Mouse (Mus musculus) gastrocnemius, adult 2 months (tissue): ENCODE data around the gene Haus8. TPM values are rescaled to one million over a fixed set of nuclear protein-coding genes. Genes with fewer than 3 reads are reported as not detected.
"Not testable (repeated sequence)": the region's sequence is repeated elsewhere in the genome, so short reads cannot be mapped to it uniquely, and the experiment has no call there.

ENCODE experiments used
- DNase-seq: peaks from one replicate; pipeline ENCODE4 v3.0.0; 2022
- H3K27ac ChIP-seq: fragments of 200-600 bp; 2 replicates; pipeline ENCODE4 v1.8.1; 2022; ENCODE audit warnings: mild to moderate bottlenecking
- H3K4me3 ChIP-seq: fragments of 200-600 bp; 2 replicates; pipeline ENCODE4 v1.8.1; 2022; ENCODE audit warnings: mild to moderate bottlenecking, moderate library complexity
- CTCF ChIP-seq: fragments of 200-600 bp; IDR thresholded peaks from 2 replicates; pipeline ENCODE4 v1.8.1; 2022; ENCODE audit warnings: antibody characterized with exemption, mild to moderate bottlenecking, moderate library complexity
- intact Hi-C: fragments of 180-260 bp; cut with DNase I; formaldehyde crosslinking; loops from one replicate; pipeline ENCODE4 v1.15.1; 2025
- long read RNA-seq, 2 experiments: library from polyadenylated mRNA; stranded (forward); transcript quantifications; one replicate each; pipeline ENCODE4 v2.0.0; 2021
- total RNA-seq, 2 experiments: library from RNA; stranded (reverse); gene quantifications; 2 replicates each; pipeline ENCODE4 v1.2.3; 2021

The Haus8 gene
- total RNA-seq = 1 to 10 TPM; 5.5 to 7.9 TPM
- long read RNA-seq, experiment 1, transcript Haus8-201 (11 exons, 2,013 nt) = major isoform, 6 of 8 reads
- long read RNA-seq, experiment 1, partial matches to known transcripts = 1 of 8 reads
- long read RNA-seq, experiment 1, other reads (novel, unspliced or antisense) = 0 of 8 reads
- long read RNA-seq, experiment 2, partial matches to known transcripts = 0 of 2 reads
- long read RNA-seq, experiment 2, other reads (novel, unspliced or antisense) = 0 of 2 reads

GRCm38 (mm10) chr8:71272286-71273150, at the start of gene Haus8, which contains the start of gene Myo9b:
Gene Haus8, minus strand, starts transcription at chr8:71272934.
Gene Myo9b, plus strand, starts transcription at chr8:71272714.
- intact Hi-C loops = loop anchor here (2.0 to 5.0 kb wide), 2 partner anchors 40 to 94 kb away; partner anchors contain the start of gene Use1
- TF ChIP-seq CTCF = peak; percentile 72
- Histone ChIP-seq H3K27ac (peak within 1 kb of the TSS; percentile 92), H3K4me3 (peak within 1 kb of the TSS; percentile 81)
- peak; percentile 98 for DNase-seq

- DNase-seq, H3K4me3 ChIP-seq, intact Hi-C loops, H3K27ac ChIP-seq: not testable (repeated sequence)
Observed at GRCm38 (mm10) chr8:71319760-71320159, 47.0 kb upstream of the Haus8 start.

GRCm38 (mm10) chr8:71318610-71319009, 45.9 kb upstream of the Haus8 start:
- intact Hi-C loops, DNase-seq, H3K4me3 ChIP-seq, H3K27ac ChIP-seq: not testable (repeated sequence)

GRCm38 (mm10) chr8:71316486-71317031, 43.8 kb upstream of the Haus8 start:
- H3K27ac ChIP-seq = peak overlapping the region; percentile 83
- no peak overlapping the region for H3K4me3 ChIP-seq
- no peak for DNase-seq
- TF ChIP-seq CTCF = no peak
- intact Hi-C loops = no loop called here

- Histone ChIP-seq H3K27ac (peak overlapping the region; percentile 83), H3K4me3 (no peak overlapping the region)
- intact Hi-C loops = no loop called here
- no peak for DNase-seq
- no peak for TF ChIP-seq CTCF
Observed at GRCm38 (mm10) chr8:71315972-71316371, 43.2 kb upstream of the Haus8 start.

- Histone ChIP-seq H3K4me3 (no peak overlapping the region), H3K27ac (peak overlapping the region; percentile 83)
- no peak for TF ChIP-seq CTCF
- intact Hi-C loops = loop anchor here (5.0 kb wide), 1 partner anchor 42 kb away; the partner anchor contains the start of genes Haus8 and Myo9b
- DNase-seq = no peak
Observed at GRCm38 (mm10) chr8:71313951-71314350, 41.2 kb upstream of the Haus8 start.

- Histone ChIP-seq H3K4me3 (peak overlapping the region; percentile 35), H3K27ac (peak overlapping the region; percentile 83)
- intact Hi-C loops = loop anchor here (5.0 kb wide), 1 partner anchor 40 kb away; the partner anchor contains the start of genes Haus8 and Myo9b
- no peak for TF ChIP-seq CTCF
- peak; percentile 68 for DNase-seq
Observed at GRCm38 (mm10) chr8:71312700-71313099, 40.0 kb upstream of the Haus8 start.

- TF ChIP-seq CTCF = no peak
- intact Hi-C loops = loop anchor here (5.0 kb wide), 1 partner anchor 38 kb away; the partner anchor contains the start of genes Haus8 and Myo9b
- Histone ChIP-seq H3K4me3 (no peak overlapping the region), H3K27ac (peak overlapping the region; percentile 83)
- peak; percentile 54 for DNase-seq
Observed at GRCm38 (mm10) chr8:71310446-71310845, 37.7 kb upstream of the Haus8 start.

- DNase-seq = no peak
- peak overlapping the region; percentile 71 for H3K27ac ChIP-seq
- intact Hi-C loops = no loop called here
- H3K4me3 ChIP-seq = no peak overlapping the region
- no peak for TF ChIP-seq CTCF
Observed at GRCm38 (mm10) chr8:71307913-71308312, 35.2 kb upstream of the Haus8 start.

- H3K27ac ChIP-seq = peak overlapping the region; percentile 71; the same call in 1 of the 2 replicates
- TF ChIP-seq CTCF = no peak
- no peak for DNase-seq
- H3K4me3 ChIP-seq = no peak overlapping the region
- intact Hi-C loops = no loop called here
Observed at GRCm38 (mm10) chr8:71307371-71307770, 34.6 kb upstream of the Haus8 start.

GRCm38 (mm10) chr8:71305988-71306387, 33.3 kb upstream of the Haus8 start:
- TF ChIP-seq CTCF = no peak
- Histone ChIP-seq H3K4me3 (no peak overlapping the region), H3K27ac (no peak overlapping the region)
- no peak for DNase-seq
- intact Hi-C loops = no loop called here

- no peak for TF ChIP-seq CTCF
- intact Hi-C loops = no loop called here
- Histone ChIP-seq H3K27ac (peak overlapping the region; percentile 56), H3K4me3 (no peak overlapping the region)
- no peak for DNase-seq
Observed at GRCm38 (mm10) chr8:71303632-71304031, 30.9 kb upstream of the Haus8 start.

- DNase-seq = no peak
- TF ChIP-seq CTCF = no peak
- H3K27ac ChIP-seq = peak overlapping the region; percentile 56; the same call in 1 of the 2 replicates
- intact Hi-C loops = no loop called here
- H3K4me3 ChIP-seq = no peak overlapping the region
Observed at GRCm38 (mm10) chr8:71302788-71303187, 30.1 kb upstream of the Haus8 start.
